Mouse (Mus musculus) CD4-positive, CD25-positive, alpha-beta regulatory T cell, adult 4 months (primary cell): Measurements from ENCODE around the gene Masp2. TPM values are rescaled to one million over a fixed set of nuclear protein-coding genes. Genes with fewer than 3 reads are reported as not detected.

ENCODE experiments used
- ATAC-seq: one replicate; pipeline ENCODE4 v1.8.0; 2017
- polyA plus RNA-seq, 2 experiments: library from polyadenylated mRNA; unstranded; fragments of 100-300 nt; shearing (Covaris generic); gene quantifications; one replicate each; pipeline ENCODE4 v1.2.1; 2017

The Masp2 gene
- polyA plus RNA-seq, 2 experiments from 2014 or later = 0.36 TPM; not detected in 1

GRCm38 (mm10) chr4:148639455-148639854 lies 37.1 kb downstream of the Masp2 start:
- ATAC-seq = no peak

GRCm38 (mm10) chr4:148641121-148641520 lies 38.8 kb downstream of the Masp2 start:
- ATAC-seq = no peak

- peak; percentile 17 for ATAC-seq
Measured at GRCm38 (mm10) chr4:148643291-148644156, 41.2 kb downstream of the Masp2 start, which contains the start of gene Gm572. Gene Gm572 (plus strand): TSS chr4:148643317.

- peak; percentile 88 for ATAC-seq
Measured at GRCm38 (mm10) chr4:148644157-148644511, 41.8 kb downstream of the Masp2 start.

GRCm38 (mm10) chr4:148644926-148645325 lies 42.6 kb downstream of the Masp2 start:
- no peak for ATAC-seq

GRCm38 (mm10) chr4:148646616-148647015 lies 44.3 kb downstream of the Masp2 start:
- ATAC-seq = no peak

- ATAC-seq = no peak
Measured at GRCm38 (mm10) chr4:148649309-148649708, 47.0 kb downstream of the Masp2 start.

- ATAC-seq = no peak
Measured at GRCm38 (mm10) chr4:148651045-148651444, 48.7 kb downstream of the Masp2 start.

- no peak for ATAC-seq
Measured at GRCm38 (mm10) chr4:148654701-148655398, 52.5 kb downstream of the Masp2 start.

GRCm38 (mm10) chr4:148656691-148657258 lies 54.4 kb downstream of the Masp2 start:
- ATAC-seq = no peak

GRCm38 (mm10) chr4:148657776-148658175 lies 55.4 kb downstream of the Masp2 start:
- ATAC-seq = peak; percentile 61

- ATAC-seq = no peak
Measured at GRCm38 (mm10) chr4:148660174-148660573, 57.8 kb downstream of the Masp2 start.

- no peak for ATAC-seq
Measured at GRCm38 (mm10) chr4:148662168-148662965, 60.0 kb downstream of the Masp2 start.

GRCm38 (mm10) chr4:148663326-148663725 lies 61.0 kb downstream of the Masp2 start:
- no peak for ATAC-seq

- ATAC-seq = no peak
Measured at GRCm38 (mm10) chr4:148664021-148664420, 61.7 kb downstream of the Masp2 start.

Other genes with a start within 250 kb of the Masp2 start
- gene Ubiad1, start 157.8 kb upstream of the Masp2 start, polyA plus RNA-seq = 10 to 100 TPM in 1 of 2 experiments, 1 to 10 TPM in 1; 8.7 to 12.9 TPM
- 10 to 100 TPM in 1 of 2 experiments, 1 to 10 TPM in 1; 7.9 to 13.0 TPM for gene Mtor, start 153.9 kb upstream of the Masp2 start, polyA plus RNA-seq
- under 1 TPM; 0.59 to 0.65 TPM for gene Angptl7, start 102.1 kb upstream of the Masp2 start, polyA plus RNA-seq
- 100 to 1,000 TPM in 1 of 2 experiments, 10 to 100 TPM in 1; 92.7 to 146 TPM for gene Exosc10, start 44.1 kb upstream of the Masp2 start, polyA plus RNA-seq
- gene Srm, start 11.1 kb upstream of the Masp2 start, polyA plus RNA-seq = 1 to 10 TPM; 5.0 to 5.4 TPM
- gene Tardbp, start 24.5 kb downstream of the Masp2 start, polyA plus RNA-seq = 100 to 1,000 TPM; 158 to 201 TPM
- gene Gm572, start 40.8 kb downstream of the Masp2 start, polyA plus RNA-seq = not detected
- 1 to 10 TPM; 1.0 to 1.9 TPM for gene Casz1, start 201.9 kb downstream of the Masp2 start, polyA plus RNA-seq